Mouse (Mus musculus): ENCODE measurements around the gene Lrp8.

Gene Lrp8

DNA sequence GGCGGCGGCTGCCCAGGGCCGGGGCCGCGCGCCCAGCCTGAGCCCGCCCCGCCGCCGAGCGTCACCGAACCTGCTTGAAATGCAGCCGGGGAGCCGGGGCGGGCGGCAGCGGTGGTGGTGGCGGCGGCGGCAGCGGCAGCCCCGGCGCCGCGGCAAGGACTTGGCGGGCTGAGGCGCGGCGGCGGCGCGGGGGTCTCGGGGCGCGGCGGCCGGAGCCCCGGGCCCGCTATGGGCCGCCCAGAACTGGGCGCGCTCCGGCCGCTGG is at the start of gene Lrp8:
Gene Lrp8, plus strand, starts transcription at position 77 of the 265 bp plus-strand sequence.
- in situ Hi-C loops (cut with MboI; ENCODE audit: low sequenced_read_pairs) = no loop called here

DNA sequence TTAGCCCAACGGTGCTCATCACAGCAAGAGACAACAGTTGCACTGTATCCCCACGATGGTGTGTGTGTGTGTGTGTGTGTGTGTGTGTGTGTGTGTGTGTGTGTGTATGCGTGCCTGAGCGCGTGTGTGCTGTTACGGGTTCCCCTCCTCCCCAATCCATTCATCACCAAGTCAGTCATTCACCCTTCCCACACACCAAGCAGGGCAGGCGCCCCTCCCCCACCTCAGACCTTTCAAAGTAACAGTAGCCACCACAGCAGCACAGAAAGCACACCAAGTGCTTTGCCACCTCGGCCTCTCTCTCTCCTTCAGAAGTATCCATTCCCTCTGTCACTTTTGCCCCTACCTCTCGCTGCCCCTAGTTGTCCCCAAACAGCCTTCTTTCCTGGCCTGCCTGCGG is 45.8 kb upstream of the Lrp8 start:
- in situ Hi-C loops (cut with MboI; ENCODE audit: low sequenced_read_pairs) = no loop called here

DNA sequence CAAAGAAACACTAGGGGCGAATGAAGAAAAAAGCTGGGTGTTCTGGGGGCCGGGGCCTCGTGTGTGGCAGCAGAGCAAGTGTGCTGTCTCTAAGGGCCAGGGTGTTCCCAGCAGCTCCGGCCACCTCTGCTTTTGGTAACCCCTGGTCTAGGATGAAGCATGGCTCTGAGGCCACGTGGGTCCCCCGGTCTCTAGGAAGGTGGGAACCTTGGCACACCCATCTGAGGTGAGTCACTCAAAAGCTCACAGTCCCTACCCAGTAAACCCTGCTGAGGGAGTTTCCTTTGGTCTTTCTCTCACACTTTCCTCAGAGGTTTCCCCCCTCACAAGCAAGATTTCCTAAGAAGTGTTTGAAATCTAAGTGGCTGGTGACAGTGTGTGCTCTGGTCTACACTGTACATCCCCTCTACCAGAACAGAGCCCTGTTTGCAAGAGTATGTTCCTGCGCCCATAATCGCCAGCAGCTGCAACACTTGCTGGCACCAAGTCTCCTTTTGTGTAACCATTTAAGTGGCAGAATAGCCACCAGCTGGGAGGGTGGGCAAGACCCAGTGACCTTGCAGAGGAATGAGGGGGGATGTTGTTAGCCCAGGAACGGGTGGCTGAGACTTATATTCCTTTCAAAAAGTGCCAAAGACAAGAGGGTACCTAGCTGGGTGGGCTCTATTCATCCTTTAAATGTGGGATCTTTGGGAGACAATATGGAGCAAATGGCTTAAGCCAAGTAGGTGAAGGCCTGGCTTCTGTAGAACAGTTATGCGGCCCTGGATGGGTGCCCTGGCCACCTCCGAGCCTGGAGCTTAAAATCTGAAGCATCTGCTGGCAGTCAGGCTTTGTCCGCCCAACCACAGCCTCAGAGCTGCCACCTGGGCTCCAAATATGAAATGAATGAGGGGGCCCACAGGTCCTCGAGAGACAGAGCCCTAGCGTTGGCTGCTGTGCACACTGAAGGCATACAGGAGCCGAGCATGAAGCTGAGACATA is 44.3 kb upstream of the Lrp8 start:
- in situ Hi-C loops (cut with MboI; ENCODE audit: low sequenced_read_pairs) = no loop called here

DNA sequence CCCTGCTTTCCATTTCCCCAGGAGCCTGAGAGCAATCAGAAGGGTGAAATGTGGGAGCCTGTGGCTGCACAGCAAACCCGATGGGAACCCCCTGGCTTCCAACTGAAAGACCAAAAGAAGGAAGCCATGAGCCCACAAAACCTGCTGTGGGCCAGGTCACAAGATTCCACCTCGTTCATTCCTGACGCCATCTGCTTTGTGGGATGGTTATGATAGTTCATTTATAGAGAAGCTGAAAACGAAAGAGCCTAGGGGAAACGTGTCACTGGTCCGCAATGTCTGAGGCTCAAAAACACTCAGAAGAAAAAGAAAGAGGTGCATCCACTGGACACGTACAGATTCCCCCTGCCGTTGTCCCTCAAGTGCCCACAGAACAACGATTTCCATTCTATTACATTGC is 43.1 kb upstream of the Lrp8 start:
- in situ Hi-C loops (cut with MboI; ENCODE audit: low sequenced_read_pairs) = no loop called here

DNA sequence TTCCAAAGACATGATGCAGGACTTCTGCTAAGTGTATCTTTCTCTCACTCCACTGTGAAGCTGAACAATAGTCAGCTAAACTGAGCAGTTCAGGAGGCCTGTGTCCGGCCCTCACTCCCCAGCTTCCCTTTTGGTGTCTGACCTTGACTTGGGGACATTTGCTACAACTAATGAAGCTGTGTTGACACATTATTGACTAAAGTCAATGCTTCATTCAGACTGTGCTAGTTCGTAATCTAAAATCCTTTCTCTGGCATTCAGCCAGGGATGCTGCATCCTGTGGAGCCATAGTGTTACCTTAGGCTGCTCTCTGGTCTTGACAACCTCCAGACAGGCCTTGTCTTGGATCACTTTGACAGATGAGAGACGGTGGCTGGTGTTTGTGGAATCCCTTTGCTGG is 39.1 kb upstream of the Lrp8 start:
- in situ Hi-C loops (cut with MboI; ENCODE audit: low sequenced_read_pairs) = no loop called here

DNA sequence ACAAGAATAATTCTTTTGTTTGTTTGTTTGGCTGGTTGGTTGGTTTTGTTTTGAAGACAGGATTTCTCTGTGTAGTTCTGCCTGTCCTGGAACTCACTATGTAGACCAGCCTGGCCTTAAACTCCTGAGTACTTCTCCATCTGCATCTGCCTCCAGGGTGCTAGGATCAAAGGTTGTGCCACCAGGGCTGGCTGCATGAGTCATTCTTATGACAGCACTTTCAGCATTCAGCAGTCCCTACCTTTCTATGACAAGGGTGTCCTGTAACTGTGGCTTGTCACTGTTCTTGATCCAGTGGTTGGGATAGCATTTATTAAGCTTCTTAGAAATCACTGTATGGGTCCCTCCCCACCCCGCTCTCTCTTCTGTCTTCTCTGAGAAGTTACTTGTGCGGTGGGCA is 38.5 kb upstream of the Lrp8 start:
- in situ Hi-C loops (cut with MboI; ENCODE audit: low sequenced_read_pairs) = no loop called here

DNA sequence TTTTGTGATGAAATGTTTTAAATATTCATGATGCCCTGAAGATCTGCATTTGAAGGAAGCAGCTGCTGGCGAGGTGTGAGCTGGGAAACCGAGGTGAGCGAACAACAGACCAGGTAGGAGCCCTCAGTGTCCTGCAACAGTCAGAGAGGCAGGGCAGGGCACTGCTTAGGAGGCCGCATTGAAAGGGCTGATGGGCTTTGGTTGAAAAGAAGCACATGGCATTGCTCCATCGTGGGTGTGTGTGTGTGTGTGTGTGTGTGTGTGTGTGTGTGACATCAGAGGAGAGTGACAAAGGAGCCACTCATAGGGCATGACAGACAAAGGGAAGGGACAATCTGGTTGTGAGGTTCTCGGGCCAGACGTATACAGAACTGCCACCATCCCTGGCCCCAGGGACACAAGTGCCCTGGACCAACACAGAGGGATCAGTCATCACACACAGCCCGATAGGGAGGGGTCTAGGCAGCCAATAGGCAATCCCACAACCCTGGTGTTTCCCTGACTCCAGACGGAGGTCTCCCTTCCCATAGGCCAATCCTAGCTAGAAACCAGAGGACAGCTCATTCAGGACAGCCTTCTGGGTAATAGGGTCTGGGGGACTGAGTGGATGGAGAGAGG is 36.8 kb upstream of the Lrp8 start:
- in situ Hi-C loops (cut with MboI; ENCODE audit: low sequenced_read_pairs) = no loop called here

DNA sequence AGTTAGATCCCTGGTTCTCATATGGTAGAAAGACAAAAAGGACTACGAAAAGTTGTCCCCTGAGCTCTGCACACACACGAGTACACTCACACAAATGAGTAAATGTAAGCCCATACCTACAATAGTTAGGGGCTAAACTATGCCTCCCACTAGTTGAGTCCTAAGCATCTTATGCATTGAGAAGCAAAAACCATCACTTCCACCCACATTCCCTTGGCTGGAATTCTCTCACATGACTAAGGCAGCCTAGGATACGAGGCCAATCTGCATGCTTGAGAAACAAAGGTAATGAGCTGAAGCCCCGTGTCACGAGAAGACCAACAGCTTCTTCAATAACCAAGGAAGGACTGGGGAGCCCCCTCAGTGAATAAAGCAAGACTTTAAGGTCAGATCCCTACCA is 35.9 kb upstream of the Lrp8 start:
- in situ Hi-C loops (cut with MboI; ENCODE audit: low sequenced_read_pairs) = no loop called here

DNA sequence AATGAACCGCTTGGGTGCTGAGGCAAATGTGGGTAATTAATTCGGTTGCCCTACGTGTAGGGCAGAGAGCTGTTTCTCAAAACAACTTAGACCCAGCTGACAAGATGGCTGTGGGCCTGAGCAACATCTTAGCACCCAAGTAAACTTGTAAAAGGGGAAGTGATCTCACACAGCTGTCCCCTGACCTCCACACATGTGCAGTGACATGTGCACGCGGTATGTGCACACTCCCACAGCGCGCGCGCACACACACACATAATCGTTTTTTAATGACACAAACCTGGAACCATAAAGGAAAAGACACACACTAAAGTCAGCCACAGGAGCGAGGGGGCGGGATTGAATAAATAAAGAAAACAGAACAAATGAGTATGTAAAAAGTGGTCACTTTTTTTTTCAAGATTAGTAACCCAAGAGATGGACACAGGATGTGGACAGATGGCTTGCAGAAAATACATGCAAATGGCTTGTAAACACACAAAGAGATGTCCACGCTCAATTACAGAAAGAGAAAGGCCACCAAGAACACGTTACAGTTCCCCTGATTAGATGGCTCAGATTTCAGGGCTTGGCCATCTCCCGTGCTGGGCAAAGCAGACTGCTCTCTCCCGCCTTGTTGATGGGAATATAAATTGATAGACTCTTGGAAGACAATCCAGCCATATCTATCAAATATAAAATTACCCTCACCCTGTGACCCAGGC is 29.8 kb upstream of the Lrp8 start:
- in situ Hi-C loops (cut with MboI; ENCODE audit: low sequenced_read_pairs) = no loop called here

DNA sequence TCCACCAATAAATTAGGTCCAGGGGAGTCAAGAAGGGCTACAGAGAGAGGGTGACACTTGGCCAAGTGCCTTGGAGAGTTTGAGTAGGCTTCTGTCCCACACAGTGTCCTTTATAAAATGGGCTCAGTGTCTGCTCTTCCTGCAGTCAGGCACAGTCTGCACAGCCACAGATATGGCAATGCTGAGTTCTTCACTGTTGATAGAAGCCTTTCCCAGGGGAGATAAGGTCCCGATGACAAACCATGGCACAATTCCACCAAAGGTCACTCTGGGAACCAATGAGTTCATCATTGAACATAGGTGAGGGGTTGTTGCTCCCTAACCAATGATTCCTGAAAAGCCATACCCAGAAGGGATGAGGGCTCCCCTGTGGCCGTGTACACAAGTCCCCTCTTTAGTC is 27.2 kb upstream of the Lrp8 start:
- in situ Hi-C loops (cut with MboI; ENCODE audit: low sequenced_read_pairs) = no loop called here

DNA sequence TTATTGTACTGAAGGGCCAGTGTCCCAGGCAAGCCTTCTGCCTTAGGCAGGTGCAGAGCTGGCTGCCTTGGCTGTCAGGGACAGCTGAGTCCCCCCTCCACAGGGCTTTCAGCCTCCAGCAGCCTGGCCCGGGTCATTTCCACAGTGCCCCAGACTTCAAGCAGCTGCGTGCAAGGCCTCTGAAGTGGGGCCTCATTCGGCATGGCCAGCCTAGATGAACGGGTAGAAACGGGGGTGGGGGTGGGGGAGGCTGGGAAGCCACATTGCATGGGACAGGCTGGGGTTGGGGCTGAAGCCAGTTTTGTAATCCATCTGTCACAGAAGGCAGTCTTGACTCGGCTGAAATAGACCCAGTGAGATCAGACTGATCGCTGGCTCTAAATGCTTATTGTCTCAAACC is 26.4 kb upstream of the Lrp8 start:
- in situ Hi-C loops (cut with MboI; ENCODE audit: low sequenced_read_pairs) = no loop called here

DNA sequence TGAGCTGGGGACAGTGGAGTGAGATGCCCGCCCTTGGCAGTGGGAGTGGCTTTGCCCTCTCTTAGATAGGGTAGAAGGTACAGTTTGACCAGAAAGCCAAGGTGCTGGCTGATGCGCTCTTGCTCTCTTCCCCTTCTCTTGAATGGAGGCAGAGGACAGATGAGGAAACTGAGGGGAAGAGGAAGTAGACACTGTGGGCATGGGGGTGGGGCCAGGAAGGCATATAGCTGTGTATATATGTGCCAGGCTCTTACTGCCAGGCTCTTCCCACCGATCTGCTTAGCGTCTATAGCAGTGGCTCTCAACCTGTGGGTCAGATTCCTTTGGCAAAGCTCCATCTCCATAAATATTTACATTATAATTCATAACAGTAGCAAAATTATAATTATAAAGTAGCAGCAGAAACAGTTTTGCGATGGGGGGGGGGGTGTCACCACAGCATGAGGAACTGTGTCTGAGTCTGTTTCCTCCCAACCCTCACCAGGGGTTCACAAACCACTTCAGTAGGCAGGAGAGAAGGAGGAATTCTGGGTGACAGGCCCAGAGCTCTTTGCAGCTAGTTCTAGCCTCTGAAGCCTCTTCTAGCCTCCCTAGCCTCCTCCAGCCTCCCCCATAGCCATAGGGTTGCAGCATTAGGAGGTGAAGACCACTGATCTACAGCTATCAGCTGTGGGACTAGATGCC is 24.9 kb upstream of the Lrp8 start:
- in situ Hi-C loops (cut with MboI; ENCODE audit: low sequenced_read_pairs) = no loop called here

DNA sequence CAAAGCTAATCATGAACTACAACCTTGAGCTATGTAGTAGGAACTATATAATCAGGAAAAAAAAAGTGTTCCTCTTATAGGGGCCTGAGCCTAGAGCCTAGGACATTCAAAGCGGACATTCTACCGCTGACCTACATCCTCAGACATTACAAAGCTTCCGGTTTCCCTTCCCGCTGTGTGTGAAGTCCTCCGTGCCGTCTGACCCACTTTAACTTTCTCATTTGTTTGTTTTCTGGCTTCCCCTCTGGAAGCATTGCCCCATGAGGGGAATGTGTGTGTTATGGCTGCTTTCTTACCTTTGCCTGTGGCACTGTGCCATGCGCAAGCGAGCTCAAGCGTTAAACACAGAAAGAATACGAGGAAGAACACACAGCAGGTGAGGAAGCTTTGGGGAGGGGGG is 18.5 kb upstream of the Lrp8 start:
- in situ Hi-C loops (cut with MboI; ENCODE audit: low sequenced_read_pairs) = no loop called here

DNA sequence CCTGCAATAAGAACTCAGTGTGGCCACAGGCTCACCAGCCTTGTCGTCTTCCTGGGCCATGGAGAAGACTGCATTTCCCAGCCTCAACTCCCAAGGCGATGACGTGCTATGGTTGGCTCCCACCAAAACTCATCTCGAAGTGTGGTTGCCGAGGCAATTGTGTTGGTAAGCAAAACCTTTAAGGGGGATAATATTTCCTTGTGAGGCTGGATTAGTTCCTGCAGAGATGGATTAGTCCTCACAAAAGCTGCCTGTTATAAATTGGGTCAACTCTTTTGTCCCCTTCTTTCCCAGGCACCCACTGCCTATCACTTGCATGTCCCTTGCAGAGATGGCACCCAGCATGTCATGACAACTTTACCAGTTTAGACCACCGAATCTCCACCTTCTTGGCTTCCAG is 13.2 kb upstream of the Lrp8 start:
- in situ Hi-C loops (cut with MboI; ENCODE audit: low sequenced_read_pairs) = no loop called here

DNA sequence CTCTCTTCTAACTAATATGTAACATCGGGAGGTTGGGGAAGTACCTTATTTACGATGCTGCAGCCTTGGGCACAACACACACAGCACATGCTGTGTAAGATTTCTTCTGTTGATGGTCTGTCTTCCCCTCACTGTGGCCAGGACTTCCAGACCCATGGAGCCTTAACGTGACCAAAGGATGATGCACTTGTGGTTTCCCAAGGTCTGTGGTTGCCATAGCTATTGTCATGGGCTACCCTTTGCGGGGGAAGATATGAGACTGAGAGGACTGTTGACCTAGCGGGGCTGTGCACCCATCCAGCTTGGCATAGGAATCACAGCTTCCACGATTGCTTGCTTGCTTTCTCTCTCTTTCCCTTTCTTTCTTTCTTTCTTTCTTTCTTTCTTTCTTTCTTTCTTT is 1.3 kb upstream of the Lrp8 start:
- in situ Hi-C loops (cut with MboI; ENCODE audit: low sequenced_read_pairs) = no loop called here

DNA sequence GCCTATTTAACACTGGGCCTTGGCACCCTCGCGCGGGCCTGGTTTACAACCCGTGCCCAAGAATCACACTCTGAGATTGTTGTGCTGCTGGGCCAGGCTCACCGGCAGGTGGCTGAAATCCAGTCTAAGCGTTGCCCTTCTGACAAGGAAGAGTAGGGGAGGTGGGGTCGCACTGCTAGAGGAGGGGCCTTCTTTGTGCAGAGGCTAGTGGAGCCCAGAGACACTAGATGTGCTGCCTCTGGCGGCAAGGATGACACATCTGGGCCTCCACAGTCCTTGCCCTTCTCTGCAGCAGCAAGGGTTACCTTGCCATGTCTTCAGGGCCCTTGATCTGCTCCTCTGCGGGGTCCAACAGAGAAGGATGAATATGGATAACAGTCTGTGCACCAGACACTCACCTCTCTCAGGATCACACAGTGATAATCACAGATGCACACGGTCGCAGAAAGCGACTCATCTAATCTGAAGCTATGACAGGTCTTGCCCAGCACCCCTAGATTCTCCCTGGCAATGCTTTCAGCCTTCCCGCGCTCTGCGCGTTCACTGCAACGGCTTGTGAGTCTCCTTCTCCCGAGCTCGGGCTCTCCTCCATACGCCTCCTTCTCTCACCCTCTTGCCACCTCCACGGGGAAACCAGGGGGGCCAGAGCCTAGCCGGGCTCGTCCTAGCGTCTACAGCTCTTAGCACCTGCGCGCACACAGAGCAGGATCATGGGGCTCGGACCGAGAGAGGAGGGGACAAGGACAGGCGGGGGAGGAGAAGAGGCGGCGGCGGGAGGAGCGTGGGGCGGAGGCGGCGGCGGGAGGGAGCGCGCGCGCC is 486 bp upstream of the Lrp8 start:
- in situ Hi-C loops (cut with MboI; ENCODE audit: low sequenced_read_pairs) = no loop called here

DNA sequence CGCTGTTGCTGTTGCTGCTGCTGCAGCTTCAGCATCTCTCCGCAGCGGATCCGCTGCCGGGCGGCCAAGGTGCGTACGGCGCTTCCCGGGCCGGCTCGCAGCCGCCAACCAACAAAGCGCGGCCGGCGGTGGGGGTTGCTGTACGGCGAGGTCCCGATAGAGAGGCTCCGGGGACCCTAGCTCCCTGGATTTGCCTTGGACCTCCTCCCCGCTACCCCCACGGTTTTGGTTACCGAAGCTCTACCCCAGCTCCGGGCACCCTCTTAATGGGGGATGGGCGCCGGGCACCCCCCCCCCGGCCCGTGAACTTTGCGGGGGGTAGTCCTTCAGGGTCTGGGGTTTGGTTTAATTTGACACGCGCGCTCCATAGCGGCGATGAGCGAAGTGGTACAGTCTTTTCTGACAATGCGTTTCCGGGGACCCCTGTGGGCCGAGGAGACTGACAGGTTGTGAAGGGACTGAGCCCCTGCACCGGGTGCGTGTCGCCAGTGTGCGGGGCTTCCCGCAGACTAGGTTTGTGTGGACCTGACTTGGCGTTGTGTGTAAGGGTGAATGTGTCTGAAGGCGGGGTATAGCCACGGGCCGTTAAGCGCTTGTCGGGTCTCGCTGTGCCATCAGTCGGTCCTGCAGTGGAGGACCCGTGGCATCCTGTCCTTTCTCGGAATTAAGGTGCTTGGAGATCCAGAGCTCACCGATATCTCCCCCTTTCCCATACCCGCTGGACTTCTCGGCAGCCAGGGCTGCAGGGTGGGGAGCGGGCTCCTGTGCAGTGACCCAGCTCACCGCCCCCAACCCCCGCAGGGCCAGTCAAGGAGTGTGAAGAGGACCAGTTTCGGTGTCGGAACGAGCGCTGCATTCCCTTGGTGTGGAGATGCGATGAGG is 630 bp downstream of the Lrp8 start:
- in situ Hi-C loops (cut with MboI; ENCODE audit: low sequenced_read_pairs) = no loop called here

DNA sequence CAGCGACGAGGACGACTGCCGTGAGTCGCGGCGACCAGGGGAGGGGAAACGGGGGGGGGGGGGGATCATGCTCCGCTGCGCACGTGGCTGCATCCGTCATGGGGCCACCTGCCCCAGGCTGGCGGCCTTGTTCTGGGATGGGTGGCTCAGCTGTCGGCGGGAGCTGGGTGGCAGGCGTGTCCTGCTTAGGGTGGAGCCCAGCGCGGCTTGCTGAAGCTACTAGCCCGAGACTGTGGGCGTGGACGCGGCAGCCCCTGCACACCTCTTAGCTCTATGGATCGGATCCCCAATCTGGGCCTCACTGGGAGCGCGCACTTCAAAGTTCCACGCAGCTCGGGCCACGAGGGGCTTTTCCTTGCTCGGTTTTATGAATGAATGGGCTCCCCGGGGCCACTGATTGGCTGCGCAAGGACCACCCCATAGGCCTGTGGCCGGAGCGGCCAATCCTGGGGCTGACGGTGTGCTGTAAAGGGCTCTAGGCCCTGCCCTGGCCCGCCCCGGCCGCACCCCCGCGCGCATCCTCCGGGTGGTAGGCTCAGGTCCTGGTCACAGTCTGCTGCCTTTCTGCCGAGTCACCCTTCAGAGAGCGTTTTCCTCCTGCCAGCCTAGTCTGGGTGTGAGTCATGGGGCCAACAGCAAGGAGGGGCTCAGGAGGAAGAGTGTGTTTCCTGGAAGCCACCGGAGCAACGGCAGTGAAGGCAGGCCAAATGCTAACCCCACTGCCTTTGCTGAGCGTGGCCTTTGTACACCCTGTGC is 1.5 kb downstream of the Lrp8 start:
- in situ Hi-C loops (cut with MboI; ENCODE audit: low sequenced_read_pairs) = no loop called here

DNA sequence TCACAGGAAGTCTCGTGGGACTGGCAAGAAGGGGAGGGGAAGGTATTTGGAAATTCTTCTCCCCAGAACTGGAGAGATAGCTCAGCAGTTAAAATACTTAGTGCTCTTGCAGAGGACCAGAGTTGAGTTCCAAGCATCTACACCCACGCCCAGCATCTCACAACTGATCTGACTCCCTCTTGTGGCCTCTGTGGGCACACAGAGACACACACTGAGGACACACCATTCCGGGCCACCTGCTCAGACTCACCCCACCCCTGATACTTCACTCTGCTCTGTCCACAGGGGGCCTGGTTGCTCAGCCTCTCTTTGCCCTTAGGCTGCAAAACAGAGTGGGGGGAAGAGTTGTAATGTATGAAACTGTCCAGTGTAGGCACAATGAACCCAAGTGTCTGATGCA is 3.4 kb downstream of the Lrp8 start:
- in situ Hi-C loops (cut with MboI; ENCODE audit: low sequenced_read_pairs) = no loop called here
